Mouse (Mus musculus): ENCODE results near the gene Zfp648. TPM values are rescaled to one million over a fixed set of nuclear protein-coding genes. Genes with fewer than 3 reads are reported as not detected.

Gene Zfp648
- 1.4 and 1.8 TPM in 2 replicates for polyA plus RNA-seq (2021; fragmentation: Nextera tagmentation)
- long read RNA-seq, experiment 1, partial matches to known transcripts, result 0 of 2 reads
- long read RNA-seq, experiment 1, other reads (novel, unspliced or antisense), result 2 of 2 reads
- long read RNA-seq, experiment 2, partial matches to known transcripts, result 0 of 1 reads
- long read RNA-seq, experiment 2, other reads (novel, unspliced or antisense), result 1 of 1 reads

DNA sequence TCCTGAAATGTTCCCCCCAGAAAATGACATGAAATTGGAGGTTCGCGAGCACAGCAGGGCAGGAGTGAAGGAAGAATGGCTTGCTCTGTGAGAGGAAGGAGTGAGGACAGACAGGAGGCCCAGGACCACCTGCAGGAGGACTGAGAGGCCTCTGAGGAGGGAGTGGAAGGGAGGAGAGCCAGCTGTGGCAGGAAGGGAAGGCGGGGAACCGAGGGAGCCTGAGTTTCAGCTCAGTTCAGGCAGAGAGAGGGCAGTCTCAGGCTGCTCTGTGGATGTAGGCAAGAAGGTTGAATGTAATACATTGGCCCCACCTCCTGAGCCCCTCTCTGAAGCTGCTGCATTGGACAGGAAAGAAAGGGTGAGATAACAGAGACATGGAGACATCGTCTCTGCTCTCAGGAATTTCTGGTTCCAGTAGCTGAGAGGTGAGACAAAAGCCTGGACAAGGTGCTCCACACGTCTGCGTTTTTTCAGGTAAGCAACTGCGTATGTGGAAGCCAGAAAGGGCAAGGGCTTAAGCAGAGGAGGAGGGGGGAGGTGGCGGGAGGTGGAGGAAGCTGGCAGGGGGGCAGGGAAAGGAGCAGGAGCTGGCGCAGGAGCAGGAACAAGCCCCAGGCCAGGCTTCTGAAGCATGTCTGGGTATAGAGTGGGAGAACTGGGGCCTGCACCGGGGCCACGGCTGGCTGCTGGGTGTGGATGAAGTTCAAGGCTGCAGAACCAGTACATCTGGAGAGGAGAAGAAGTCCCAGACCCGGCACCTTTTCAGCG is at the start of gene Zfp648:
TSS of gene Zfp648 (plus strand) at position 233 of the 768 bp plus-strand sequence.

